Comparison of ENCODE assay signal across 9 mouse cellular contexts in the genomic region with DNA sequence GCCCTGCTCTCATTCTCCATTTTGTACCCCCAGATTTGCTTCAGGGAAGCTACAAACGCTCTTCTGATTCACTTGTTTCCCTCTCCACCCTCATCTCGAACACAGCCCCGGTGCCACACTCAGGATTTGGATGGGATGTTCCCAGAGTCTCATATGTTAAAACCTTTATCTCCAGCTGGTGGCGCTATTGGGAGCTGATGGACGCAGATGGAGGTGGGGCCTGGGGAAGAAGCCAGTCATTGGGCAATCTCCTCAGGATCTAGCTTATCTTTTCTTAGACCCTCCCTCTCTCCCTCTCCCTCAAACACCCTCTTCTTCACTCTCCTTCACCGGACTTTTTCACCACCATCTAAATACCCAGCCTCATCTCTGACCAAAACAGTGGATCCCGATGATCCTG. TPM values are rescaled to one million over a fixed set of nuclear protein-coding genes. Genes with fewer than 3 reads are reported as not detected.
DNase-seq lines count a peak whose midpoint lies in the region; ATAC-seq and TF ChIP-seq lines count a peak whose summit lies in the region.
"Had no signal": no experiment of that assay in that cellular context is flagged by ENCODE, and none has a peak within 500 bp of the region (broad histone marks: within the 10 kb centered on the region; RNA-seq: fewer than 3 reads in every experiment).

No protein-coding gene starts in this region.

- no peak for TF ChIP-seq EP300 in ES-Bruce4 (IDR thresholded peaks at IDR 0.05; ENCODE audit: insufficient read depth, low read depth, low read length)
- TF ChIP-seq EP300 in stomach, postnatal 0 days (optimal IDR thresholded peaks at IDR 0.05), result no peak

- DNase-seq in left cerebral cortex, adult 11 months (ENCODE audit: low spot score), result peak; percentile 50
- no peak for DNase-seq in left cerebral cortex, adult 8-10 months (ENCODE audit: low spot score in 2 of 2)
- peak; percentile 30 to 40 for DNase-seq in adrenal gland, adult 18-20 months (ENCODE audit: low spot score in 2 of 2)
- peak; percentile 34 to 44 for DNase-seq in left cerebral cortex, postnatal 10 days (ENCODE audit: extremely low spot score in 1 of 2, low spot score in 2 of 2)
- DNase-seq in stomach, postnatal 0 days (ENCODE audit: low spot score), result no peak

- no peak overlapping the region for H3K27ac ChIP-seq in ES-Bruce4 (ENCODE audit: insufficient read depth, low read length)
- no peak overlapping the region for H3K27ac ChIP-seq in cortical plate, adult 2 months (ENCODE audit: insufficient read depth, low read length)
- H3K27ac ChIP-seq in stomach, postnatal 0 days (replicated peaks), result no peak overlapping the region
- H3K27ac ChIP-seq in forebrain, embryonic 12.5 days, result no peak overlapping the region
- H3K27ac ChIP-seq: limb, embryonic 15.5 days had no signal

- no peak for TF ChIP-seq POLR2A in ES-Bruce4 (IDR thresholded peaks at IDR 0.05; ENCODE audit: insufficient read depth, low read length)
- TF ChIP-seq POLR2A in cortical plate, adult 2 months (IDR thresholded peaks at IDR 0.05; ENCODE audit: extremely low read depth, insufficient read depth, low read length), result no peak

- H3K4me2 ChIP-seq in stomach, postnatal 0 days (replicated peaks; ENCODE audit: low read depth), result no peak overlapping the region
- no peak overlapping the region for H3K4me2 ChIP-seq in forebrain, embryonic 12.5 days
- H3K4me2 ChIP-seq: limb, embryonic 15.5 days had no signal

- no peaks in the 10 kb centered on the region for H3K27me3 ChIP-seq in ES-Bruce4 (ENCODE audit: control insufficient read depth, insufficient read depth, low read length, poor library complexity, severe bottlenecking)
- H3K27me3 ChIP-seq in stomach, postnatal 0 days (ENCODE audit: control insufficient read depth, insufficient read depth, low read length), result no peaks in the 10 kb centered on the region
- 0 out of 2 replicates have a peak, but pooled peaks cover 3% of the 10 kb centered on the region for H3K27me3 ChIP-seq in forebrain, embryonic 12.5 days
- H3K27me3 ChIP-seq: limb, embryonic 15.5 days had no signal

- no peaks in the 10 kb centered on the region for H3K9me3 ChIP-seq in ES-Bruce4 (replicated peaks; ENCODE audit: control insufficient read depth, insufficient read depth, low read length, poor library complexity, severe bottlenecking)
- H3K9me3 ChIP-seq in stomach, postnatal 0 days (ENCODE audit: control insufficient read depth, low read length), result no peaks in the 10 kb centered on the region
- H3K9me3 ChIP-seq in forebrain, embryonic 12.5 days, result no peaks in the 10 kb centered on the region
- H3K9me3 ChIP-seq: limb, embryonic 15.5 days had no signal

- H3K4me1 ChIP-seq in ES-Bruce4 (ENCODE audit: control insufficient read depth, insufficient read depth, low read length), result no peaks in the 10 kb centered on the region
- H3K4me1 ChIP-seq in cortical plate, adult 2 months (ENCODE audit: control insufficient read depth, insufficient read depth, low read length), result no peaks in the 10 kb centered on the region; the same call in 1 of the 2 replicates
- H3K4me1 ChIP-seq in stomach, postnatal 0 days (replicated peaks; ENCODE audit: control insufficient read depth, insufficient read depth), result no peaks in the 10 kb centered on the region
- H3K4me1 ChIP-seq in forebrain, embryonic 12.5 days, result 0 out of 2 replicates have a peak, but pooled peaks cover 7% of the 10 kb centered on the region
- H3K4me1 ChIP-seq: limb, embryonic 15.5 days had no signal

- peak; percentile 78 for TF ChIP-seq CTCF in ES-Bruce4 (IDR thresholded peaks at IDR 0.05; ENCODE audit: low read depth, low read length)
- peak; percentile 54 for TF ChIP-seq CTCF in cortical plate, adult 2 months (IDR thresholded peaks at IDR 0.05; ENCODE audit: extremely low read depth, insufficient read depth, low read length)
- TF ChIP-seq CTCF in stomach, postnatal 0 days (IDR thresholded peaks at IDR 0.05; ENCODE audit: low read depth), result peak; percentile 74

- H3K4me3 ChIP-seq in ES-Bruce4 (ENCODE audit: low read depth, low read length), result no peak overlapping the region
- no peak overlapping the region for H3K4me3 ChIP-seq in cortical plate, adult 2 months (ENCODE audit: insufficient read depth, low read length)
- H3K4me3 ChIP-seq in stomach, postnatal 0 days (ENCODE audit: low read depth, low read length), result no peak overlapping the region
- no peak overlapping the region for H3K4me3 ChIP-seq in forebrain, embryonic 12.5 days (replicated peaks)
- H3K4me3 ChIP-seq: limb, embryonic 15.5 days had no signal

- H3K36me3 ChIP-seq in ES-Bruce4 (ENCODE audit: control insufficient read depth, insufficient read depth, low read length, poor library complexity, severe bottlenecking), result no peaks in the 10 kb centered on the region
- no peaks in the 10 kb centered on the region for H3K36me3 ChIP-seq in stomach, postnatal 0 days (ENCODE audit: control insufficient read depth, insufficient read depth, low read length)
- H3K36me3 ChIP-seq in forebrain, embryonic 12.5 days (replicated peaks), result no peaks in the 10 kb centered on the region
- H3K36me3 ChIP-seq: limb, embryonic 15.5 days had no signal

- intact Hi-C loops in left cerebral cortex, postnatal 10 days (cut with DNase I), result no loop called here

- 30% methylated on average over 7 of the region's 7 CpGs for WGBS in stomach, postnatal 0 days
- 32% methylated on average over 7 of the region's 7 CpGs for WGBS in forebrain, embryonic 12.5 days

- ATAC-seq in stomach, postnatal 0 days (ENCODE audit: low FRiP score, low TSS enrichment), result no peak
- no peak for ATAC-seq in forebrain, embryonic 12.5 days (ENCODE audit: low FRiP score)

- H3K9ac ChIP-seq in ES-Bruce4 (ENCODE audit: low read depth, poor library complexity, severe bottlenecking), result no peak overlapping the region
- no peak overlapping the region for H3K9ac ChIP-seq in stomach, postnatal 0 days (ENCODE audit: low read length)
- H3K9ac ChIP-seq in forebrain, embryonic 12.5 days, result no peak overlapping the region
- H3K9ac ChIP-seq: limb, embryonic 15.5 days had no signal

RNA-seq across cellular contexts. Expression of a gene that starts 31.9 kb away (rescaled TPM):
- total RNA-seq in left cerebral cortex, adult 8-10 months (2022), result 1 to 10 TPM; 6.7 to 8.0 (median 7.6) TPM
- not detected in 2 replicates for polyA plus RNA-seq in ES-Bruce4 (2011; ENCODE audit: insufficient read depth, insufficient read length, low read depth, missing spikeins)
- not detected for total RNA-seq in adrenal gland, adult 18-20 months (2021)
- 13.6 and 14.6 TPM in 2 replicates for polyA plus RNA-seq in cortical plate, adult 2 months (2012; rRNA removed)
- total RNA-seq in left cerebral cortex, postnatal 10 days (2021), result 1 to 10 TPM; 2.3 to 2.4 TPM
- polyA plus RNA-seq in stomach, postnatal 0 days (2015; fragmentation: Nextera tagmentation; extraction: Ambion mirVana), result 2.0 and 2.2 TPM in 2 replicates
- not detected in 2 replicates for polyA plus RNA-seq in forebrain, embryonic 12.5 days (2016; fragmentation: Nextera tagmentation; extraction: Ambion mirVana)
- polyA plus RNA-seq: limb, embryonic 15.5 days had no signal

RNA-seq across cellular contexts. Expression of a gene that starts 32.1 kb away (rescaled TPM):
- total RNA-seq in left cerebral cortex, adult 8-10 months (2022), result 100 to 1,000 TPM; 351 to 426 (median 388) TPM
- polyA plus RNA-seq in ES-Bruce4 (2011; ENCODE audit: insufficient read depth, insufficient read length, low read depth, missing spikeins), result 0.72 and 1.1 TPM in 2 replicates
- under 1 TPM; 0.56 to 0.80 TPM for total RNA-seq in adrenal gland, adult 18-20 months (2021)
- 293 and 323 TPM in 2 replicates for polyA plus RNA-seq in cortical plate, adult 2 months (2012; rRNA removed)
- total RNA-seq in left cerebral cortex, postnatal 10 days (2021), result 100 to 1,000 TPM; 198 to 200 TPM
- 8.7 and 10.5 TPM in 2 replicates for polyA plus RNA-seq in stomach, postnatal 0 days (2015; fragmentation: Nextera tagmentation; extraction: Ambion mirVana)
- 2.2 and 3.0 TPM in 2 replicates for polyA plus RNA-seq in forebrain, embryonic 12.5 days (2016; fragmentation: Nextera tagmentation; extraction: Ambion mirVana)

Comparison
In these comparisons a context has a peak if more than half of its experiments do, and no peak if none do; other contexts are left out.
1. DNase-seq: peak in left cerebral cortex, adult 11 months (single experiment), adrenal gland, adult 18-20 months (2 of 2) and left cerebral cortex, postnatal 10 days (2 of 2); none in left cerebral cortex, adult 8-10 months (0 of 2) and stomach, postnatal 0 days (single experiment).
2. RNA of a gene that starts 32.1 kb away (polyA plus RNA-seq): 293 to 323 TPM in cortical plate, adult 2 months; 8.7 to 10.5 TPM in stomach, postnatal 0 days, 2.2 to 3.0 TPM in forebrain, embryonic 12.5 days and 0.72 to 1.1 TPM in ES-Bruce4; every median in the first group is over 10 times any median in the second.
3. Peak in every context shown above with its lines, with median percentiles within 50 percentile points of each other: CTCF ChIP-seq.